Mouse (Mus musculus) myocyte (in vitro differentiated cells): ENCODE measurements around the gene Pak4. TPM values are rescaled to one million over a fixed set of nuclear protein-coding genes. Genes with fewer than 3 reads are reported as not detected.
"Not testable (repeated sequence)": the region's sequence is repeated elsewhere in the genome, so short reads cannot be mapped to it uniquely, and the experiment has no call there.

Source experiments
- H3K27me3 ChIP-seq: one replicate; pipeline ENCODE4 v1.6.1; 2011; ENCODE audit not compliant: control insufficient read depth, insufficient read depth, insufficient read length
- H3K36me3 ChIP-seq: one replicate; pipeline ENCODE4 v1.6.1; 2011; ENCODE audit not compliant: control insufficient read depth, insufficient read depth
- H3K4me2 ChIP-seq: one replicate; pipeline ENCODE4 v1.6.1; 2011; ENCODE audit warnings: low read depth, control low read depth
- H3K4me3 ChIP-seq: one replicate; pipeline ENCODE4 v1.5.1; 2011; ENCODE audit warnings: mild to moderate bottlenecking, control low read depth, moderate library complexity
- H3K79me2 ChIP-seq: one replicate; pipeline ENCODE4 v1.6.1; 2011; ENCODE audit not compliant: control insufficient read depth, insufficient read depth
- H3ac ChIP-seq: one replicate; pipeline ENCODE4 v1.6.1; 2011; ENCODE audit not compliant: control insufficient read depth, insufficient read length
- CEBPB ChIP-seq: IDR thresholded peaks from 2 replicates; pipeline ENCODE4 v1.6.1; 2011; ENCODE audit warnings: mild to moderate bottlenecking, moderate library complexity; ENCODE audit not compliant: poor library complexity, insufficient read depth, severe bottlenecking
- E2F4 ChIP-seq: IDR thresholded peaks from one replicate; pipeline ENCODE4 v1.6.1; 2011; ENCODE audit warnings: mild to moderate bottlenecking, control low read depth, moderate library complexity; ENCODE audit not compliant: insufficient read depth
- MAX ChIP-seq: IDR thresholded peaks from one replicate; pipeline ENCODE4 v1.6.1; 2011; ENCODE audit warnings: low read depth, mild to moderate bottlenecking, control low read depth
- MYOD1 ChIP-seq, 3 experiments: IDR thresholded peaks; one replicate each; pipeline ENCODE4 v1.6.1; 2011; ENCODE audit warnings: control low read depth in 2 of 3, low read depth in 2 of 3, mild to moderate bottlenecking in 2 of 3, moderate library complexity in 1 of 3; ENCODE audit not compliant: insufficient read length in 2 of 3, control insufficient read depth in 1 of 3
- MYOG ChIP-seq, 3 experiments: IDR thresholded peaks; one replicate each; pipeline ENCODE4 v1.6.1; 2011; ENCODE audit warnings: control low read depth in 2 of 3, low read depth in 2 of 3, mild to moderate bottlenecking in 2 of 3; ENCODE audit not compliant: insufficient read length in 2 of 3, control insufficient read depth in 1 of 3, insufficient read depth in 1 of 3
- POLR2A ChIP-seq: IDR thresholded peaks from one replicate; pipeline ENCODE4 v1.6.1; 2011; ENCODE audit warnings: low read depth, mild to moderate bottlenecking, control low read depth, moderate library complexity; ENCODE audit not compliant: insufficient read length
- POLR2AphosphoS2 ChIP-seq: IDR thresholded peaks from one replicate; pipeline ENCODE4 v1.6.1; 2011; ENCODE audit warnings: low read depth, control low read depth; ENCODE audit not compliant: insufficient read length
- REST ChIP-seq: IDR thresholded peaks from one replicate; pipeline ENCODE4 v1.6.1; 2011; ENCODE audit warnings: mild to moderate bottlenecking, control low read depth, moderate library complexity; ENCODE audit not compliant: insufficient read depth, insufficient read length
- SRF ChIP-seq: IDR thresholded peaks from one replicate; pipeline ENCODE4 v1.6.1; 2011; ENCODE audit warnings: low read depth; ENCODE audit not compliant: control insufficient read depth, insufficient read length
- TCF12 ChIP-seq: IDR thresholded peaks from one replicate; pipeline ENCODE4 v1.6.1; 2011; ENCODE audit warnings: mild to moderate bottlenecking, control low read depth; ENCODE audit not compliant: poor library complexity, insufficient read depth, severe bottlenecking
- TCF3 ChIP-seq: IDR thresholded peaks from one replicate; pipeline ENCODE4 v1.6.1; 2011; ENCODE audit warnings: low read depth, control low read depth; ENCODE audit not compliant: insufficient read length
- USF1 ChIP-seq: IDR thresholded peaks from one replicate; pipeline ENCODE4 v1.6.1; 2011; ENCODE audit warnings: low read depth, mild to moderate bottlenecking, control low read depth, moderate library complexity
- polyA plus RNA-seq: library from polyadenylated mRNA; unstranded; fragments of >200 nt; fragmentation: generic; extraction: Trizol; gene quantifications from one replicate; pipeline ENCODE4 v1.2.1, GENCODE M21; 2012; ENCODE audit warnings: missing spikeins

Gene Pak4
- polyA plus RNA-seq, 1 experiment: 27.5 TPM

GRCm38 (mm10) chr7:28605951-28606350 lies 8.0 kb upstream of the Pak4 start:
- Histone ChIP-seq H3K27me3 (peaks cover 9% of the 10 kb centered on the region), H3K36me3 (no peaks in the 10 kb centered on the region), H3K4me2 (no peak overlapping the region), H3K4me3 (no peak overlapping the region), H3K79me2 (no peaks in the 10 kb centered on the region), H3ac (no peak overlapping the region)
- TF ChIP-seq MYOG (IDR thresholded peaks at IDR 0.05; ENCODE audit: control insufficient read depth in 1 of 3, insufficient read depth in 1 of 3, insufficient read length in 2 of 3, low read depth in 2 of 3) (no peak), E2F4 (no peak), REST (no peak), TCF12 (no peak), CEBPB (no peak), TCF3 (no peak), SRF (no peak), POLR2AphosphoS2 (no peak), MYOD1 (IDR thresholded peaks at IDR 0.05; ENCODE audit: control insufficient read depth in 1 of 3, insufficient read length in 2 of 3, low read depth in 2 of 3) (no peak), USF1 (no peak), POLR2A (no peak), MAX (no peak)

- not testable (repeated sequence) for H3K79me2 ChIP-seq, H3K36me3 ChIP-seq, H3ac ChIP-seq, H3K27me3 ChIP-seq, H3K4me3 ChIP-seq, H3K4me2 ChIP-seq
Measured at GRCm38 (mm10) chr7:28603788-28604187, 5.8 kb upstream of the Pak4 start.

- H3ac ChIP-seq: no peak overlapping the region
- H3K79me2 ChIP-seq: no peaks in the 10 kb centered on the region
- TF ChIP-seq MYOG (IDR thresholded peaks at IDR 0.05; ENCODE audit: control insufficient read depth in 1 of 3, insufficient read depth in 1 of 3, insufficient read length in 2 of 3, low read depth in 2 of 3) (no peak), SRF (no peak), USF1 (no peak), CEBPB (no peak), E2F4 (no peak), POLR2A (no peak), REST (no peak), MYOD1 (IDR thresholded peaks at IDR 0.05; ENCODE audit: control insufficient read depth in 1 of 3, insufficient read length in 2 of 3, low read depth in 2 of 3) (no peak), MAX (no peak), TCF3 (no peak), POLR2AphosphoS2 (no peak), TCF12 (no peak)
- H3K4me2 ChIP-seq: no peak overlapping the region
- H3K36me3 ChIP-seq: no peaks in the 10 kb centered on the region
- no peak overlapping the region for H3K4me3 ChIP-seq
- peaks cover 5% of the 10 kb centered on the region for H3K27me3 ChIP-seq
Measured at GRCm38 (mm10) chr7:28603136-28603535, 5.2 kb upstream of the Pak4 start.

- TF ChIP-seq TCF12: no peak
- TF ChIP-seq MAX: no peak
- no peak for TF ChIP-seq REST
- TF ChIP-seq CEBPB: no peak
- TF ChIP-seq MYOG (IDR thresholded peaks at IDR 0.05; ENCODE audit: control insufficient read depth in 1 of 3, insufficient read depth in 1 of 3, insufficient read length in 2 of 3, low read depth in 2 of 3): no peak
- no peak for TF ChIP-seq SRF
- TF ChIP-seq POLR2A: no peak
- TF ChIP-seq USF1: no peak
- no peak for TF ChIP-seq TCF3
- no peak for TF ChIP-seq POLR2AphosphoS2
- TF ChIP-seq MYOD1 (IDR thresholded peaks at IDR 0.05; ENCODE audit: control insufficient read depth in 1 of 3, insufficient read length in 2 of 3, low read depth in 2 of 3): no peak
- TF ChIP-seq E2F4: no peak
- H3K79me2 ChIP-seq: peaks cover 10% of the 10 kb centered on the region
- no peaks in the 10 kb centered on the region for H3K36me3 ChIP-seq
- no peaks in the 10 kb centered on the region for H3K27me3 ChIP-seq
- no peak overlapping the region for H3ac ChIP-seq
- no peak overlapping the region for H3K4me2 ChIP-seq
- H3K4me3 ChIP-seq: no peak overlapping the region
Measured at GRCm38 (mm10) chr7:28601668-28602067, 3.7 kb upstream of the Pak4 start.

- TF ChIP-seq TCF12 (no peak), TCF3 (no peak), USF1 (no peak), POLR2AphosphoS2 (no peak), E2F4 (no peak), REST (no peak), CEBPB (no peak), MYOD1 (IDR thresholded peaks at IDR 0.05; ENCODE audit: control insufficient read depth in 1 of 3, insufficient read length in 2 of 3, low read depth in 2 of 3) (no peak), MAX (no peak), SRF (no peak), POLR2A (no peak)
- Histone ChIP-seq H3ac (no peak overlapping the region), H3K36me3 (no peaks in the 10 kb centered on the region), H3K4me2 (no peak overlapping the region), H3K79me2 (peaks cover 17% of the 10 kb centered on the region), H3K4me3 (no peak overlapping the region), H3K27me3 (no peaks in the 10 kb centered on the region)
Measured at GRCm38 (mm10) chr7:28601029-28601428, 3.0 kb upstream of the Pak4 start.
